Mouse (Mus musculus) C2C12 (cell line): Measurements from ENCODE around the gene Mgrn1. TPM values are rescaled to one million over a fixed set of nuclear protein-coding genes. Genes with fewer than 3 reads are reported as not detected.

Experiments used
- H3K27me3 ChIP-seq: one replicate; pipeline ENCODE4 v1.6.1; 2011; ENCODE audit not compliant: control insufficient read depth, insufficient read depth, insufficient read length
- H3K36me3 ChIP-seq: one replicate; pipeline ENCODE4 v1.6.1; 2011; ENCODE audit not compliant: control insufficient read depth, insufficient read depth
- H3K4me3 ChIP-seq: one replicate; pipeline ENCODE4 v1.5.1; 2011; ENCODE audit warnings: mild to moderate bottlenecking, control low read depth; ENCODE audit not compliant: poor library complexity, insufficient read depth, severe bottlenecking
- H3K79me2 ChIP-seq: one replicate; pipeline ENCODE4 v1.6.1; 2011; ENCODE audit not compliant: control insufficient read depth, insufficient read depth
- H3K79me3 ChIP-seq: one replicate; pipeline ENCODE4 v1.6.1; 2011; ENCODE audit warnings: low read depth, control low read depth
- H3ac ChIP-seq: one replicate; pipeline ENCODE3; 2011; ENCODE audit warnings: low read depth; ENCODE audit not compliant: control insufficient read depth, insufficient read length
- CEBPB ChIP-seq: IDR thresholded peaks from one replicate; pipeline ENCODE4 v1.6.1; 2011; ENCODE audit warnings: low read depth, mild to moderate bottlenecking, control low read depth, moderate library complexity
- CTCF ChIP-seq: IDR thresholded peaks from one replicate; pipeline ENCODE4 v1.5.1; 2011; ENCODE audit not compliant: control insufficient read depth, insufficient read depth, insufficient read length
- FOSL1 ChIP-seq: IDR thresholded peaks from one replicate; pipeline ENCODE4 v1.8.0; 2011; ENCODE audit warnings: mild to moderate bottlenecking, low read length; ENCODE audit not compliant: poor library complexity, insufficient read depth, severe bottlenecking
- MAX ChIP-seq: IDR thresholded peaks from one replicate; pipeline ENCODE4 v1.6.1; 2011; ENCODE audit warnings: mild to moderate bottlenecking, control low read depth
- MYOD1 ChIP-seq: IDR thresholded peaks from one replicate; pipeline ENCODE4 v1.6.1; 2011; ENCODE audit warnings: low read depth; ENCODE audit not compliant: control insufficient read depth, insufficient read length
- MYOG ChIP-seq: IDR thresholded peaks from one replicate; pipeline ENCODE4 v1.6.1; 2011; ENCODE audit not compliant: control insufficient read depth, insufficient read length; ENCODE audit errors: extremely low read depth
- USF1 ChIP-seq: IDR thresholded peaks from one replicate; pipeline ENCODE4 v1.6.1; 2011; ENCODE audit warnings: low read depth, mild to moderate bottlenecking, control low read depth, moderate library complexity
- polyA plus RNA-seq: library from polyadenylated mRNA; unstranded; fragments of >200 nt; fragmentation: generic; extraction: Trizol; gene quantifications from one replicate; pipeline ENCODE4 v1.2.1, GENCODE M21; 2012; ENCODE audit warnings: missing spikeins

The Mgrn1 gene
- polyA plus RNA-seq, 1 experiment: 50.3 TPM

- H3K79me3 ChIP-seq: peaks cover 18% of the 10 kb centered on the region
- peaks cover 38% of the 10 kb centered on the region for H3K79me2 ChIP-seq
- TF ChIP-seq MYOG (no peak), MYOD1 (no peak), CTCF (no peak), MAX (no peak), CEBPB (no peak), FOSL1 (no peak), USF1 (no peak)
- H3K36me3 ChIP-seq: peaks cover 18% of the 10 kb centered on the region
- H3K27me3 ChIP-seq: no peaks in the 10 kb centered on the region
- no peak overlapping the region for H3ac ChIP-seq
- no peak overlapping the region for H3K4me3 ChIP-seq
Observed at GRCm38 (mm10) chr16:4877195-4877594, 8.9 kb upstream of the Mgrn1 start.

GRCm38 (mm10) chr16:4877701-4878100, 8.3 kb upstream of the Mgrn1 start:
- peaks cover 38% of the 10 kb centered on the region for H3K79me2 ChIP-seq
- no peak for TF ChIP-seq MAX

GRCm38 (mm10) chr16:4878192-4878885, 7.7 kb upstream of the Mgrn1 start:
- Histone ChIP-seq H3K79me2 (peaks cover 38% of the 10 kb centered on the region), H3K4me3 (peak overlapping the region; percentile 80), H3K36me3 (peaks cover 18% of the 10 kb centered on the region), H3K79me3 (peaks cover 18% of the 10 kb centered on the region), H3ac (peak overlapping the region; percentile 95), H3K27me3 (no peaks in the 10 kb centered on the region)
- TF ChIP-seq USF1 (no peak), CTCF (no peak), CEBPB (no peak), MYOD1 (no peak), MAX (no peak), MYOG (no peak), FOSL1 (no peak)

More at GRCm38 (mm10) chr16:4877701-4878100, 8.3 kb upstream of the Mgrn1 start:
- peaks cover 18% of the 10 kb centered on the region for H3K36me3 ChIP-seq
- no peak overlapping the region for H3ac ChIP-seq
- H3K27me3 ChIP-seq: no peaks in the 10 kb centered on the region
- no peak overlapping the region for H3K4me3 ChIP-seq
- H3K79me3 ChIP-seq: peaks cover 18% of the 10 kb centered on the region

- Histone ChIP-seq H3K79me2 (peaks cover 38% of the 10 kb centered on the region), H3ac (peak overlapping the region; percentile 95), H3K79me3 (peaks cover 18% of the 10 kb centered on the region), H3K36me3 (peaks cover 18% of the 10 kb centered on the region), H3K27me3 (no peaks in the 10 kb centered on the region), H3K4me3 (peak overlapping the region; percentile 80)
- TF ChIP-seq MYOG: no peak
- no peak for TF ChIP-seq MYOD1
- TF ChIP-seq USF1: no peak
- TF ChIP-seq CTCF: no peak
- no peak for TF ChIP-seq CEBPB
Observed at GRCm38 (mm10) chr16:4879101-4879707, 6.8 kb upstream of the Mgrn1 start.

- peak; percentile 64 for TF ChIP-seq MAX
- TF ChIP-seq CTCF: peak; percentile 81
- no peak for TF ChIP-seq MYOG
- H3K4me3 ChIP-seq: peak overlapping the region; percentile 80
- peaks cover 16% of the 10 kb centered on the region for H3K36me3 ChIP-seq
- no peaks in the 10 kb centered on the region for H3K27me3 ChIP-seq
- H3ac ChIP-seq: peak overlapping the region; percentile 96
- H3K79me3 ChIP-seq: peaks cover 18% of the 10 kb centered on the region
- peaks cover 38% of the 10 kb centered on the region for H3K79me2 ChIP-seq
Observed at GRCm38 (mm10) chr16:4879708-4880124, 6.3 kb upstream of the Mgrn1 start.

- H3ac ChIP-seq: peak within 1 kb of the TSS; percentile 96
- H3K4me3 ChIP-seq: peak within 1 kb of the TSS; percentile 80
- TF ChIP-seq CEBPB: no peak
- TF ChIP-seq MYOD1: no peak
- TF ChIP-seq FOSL1: no peak
- no peak for TF ChIP-seq MYOG
- peak; percentile 80 for TF ChIP-seq USF1
- no peak for TF ChIP-seq CTCF
- TF ChIP-seq MAX: peak; percentile 78
- peaks cover 18% of the 10 kb centered on the region for H3K79me3 ChIP-seq
- H3K79me2 ChIP-seq: peaks cover 38% of the 10 kb centered on the region
- H3K27me3 ChIP-seq: no peaks in the 10 kb centered on the region
- H3K36me3 ChIP-seq: peaks cover 12% of the 10 kb centered on the region
Observed at GRCm38 (mm10) chr16:4880136-4880825, 5.8 kb upstream of the Mgrn1 start, which contains the start of gene Ubald1. TSS of gene Ubald1 (minus strand) at chr16:4880315.
